Mouse (Mus musculus) B cell, adult 62 days (primary cell): ENCODE measurements around the gene Msl1. TPM values are rescaled to one million over a fixed set of nuclear protein-coding genes. Genes with fewer than 3 reads are reported as not detected.

Experiments
- total RNA-seq: library from RNA; stranded (reverse); gene quantifications from 4 replicates; pipeline ENCODE4 v1.2.4, GENCODE M21; 2023

Gene Msl1
- 124 to 138 TPM (median 127 TPM) in 4 replicates for total RNA-seq

GRCm38 (mm10) chr11:98795015-98795713, at the start of gene Msl1:
Gene Msl1 (plus strand): TSS chr11:98795516.

GRCm38 (mm10) chr11:98774582-98775347, 20.6 kb upstream of the Msl1 start, which contains the start of gene Nr1d1:
Gene Nr1d1 (minus strand): TSS chr11:98775333.

GRCm38 (mm10) chr11:98804605-98805004, 9.3 kb downstream of the Msl1 start, which contains the start of gene Casc3:
Gene Casc3 (plus strand): TSS chr11:98804905.

GRCm38 (mm10) chr11:98836651-98837141, 41.4 kb downstream of the Msl1 start, which contains the start of gene Rapgefl1:
Gene Rapgefl1 (plus strand): TSS chr11:98836785.

Other genes starting within 250 kb of the Msl1 start
- 582 to 682 TPM (median 633 TPM) in 4 replicates for gene Ikzf3, start 249.5 kb upstream of the Msl1 start, total RNA-seq
- gene Zpbp2, start 244.4 kb upstream of the Msl1 start, total RNA-seq: 4.6 to 9.1 TPM (median 5.9 TPM) in 4 replicates
- 16.0 to 19.1 TPM (median 17.6 TPM) in 4 replicates for gene Ormdl3, start 208.1 kb upstream of the Msl1 start, total RNA-seq
- gene Lrrc3c, start 197.2 kb upstream of the Msl1 start, total RNA-seq: not detected in 4 replicates
- gene Gm12355, start 169.9 kb upstream of the Msl1 start, total RNA-seq: 29.4 to 36.1 TPM (median 32.5 TPM) in 4 replicates
- gene Gsdma3, start 169.2 kb upstream of the Msl1 start, total RNA-seq: 0.37 TPM in 1 of 4 replicates, not detected in the others
- not detected in 4 replicates for gene Gsdma2, start 148.8 kb upstream of the Msl1 start, total RNA-seq
- gene Gsdma, start 131.2 kb upstream of the Msl1 start, total RNA-seq: not detected in 4 replicates
- 70.0 to 78.6 TPM (median 73.2 TPM) in 4 replicates for gene Psmd3, start 113.0 kb upstream of the Msl1 start, total RNA-seq
- not detected in 4 replicates for gene Csf3, start 94.3 kb upstream of the Msl1 start, total RNA-seq
- 86.9 to 95.7 TPM (median 92.9 TPM) in 4 replicates for gene Med24, start 66.1 kb upstream of the Msl1 start, total RNA-seq
- 8.0 to 11.4 TPM (median 10.3 TPM) in 4 replicates for gene Thra, start 54.9 kb upstream of the Msl1 start, total RNA-seq
- 2.0 to 2.5 TPM (median 2.4 TPM) in 4 replicates for gene Nr1d1, start 20.2 kb upstream of the Msl1 start, total RNA-seq
- 93.8 to 108 TPM (median 96.3 TPM) in 4 replicates for gene Casc3, start 9.4 kb downstream of the Msl1 start, total RNA-seq
- 1.4 to 3.0 TPM (median 2.3 TPM) in 4 replicates for gene Rapgefl1, start 41.3 kb downstream of the Msl1 start, total RNA-seq
- gene Wipf2, start 68.1 kb downstream of the Msl1 start, total RNA-seq: 42.7 to 50.1 TPM (median 45.7 TPM) in 4 replicates
- gene Cdc6, start 112.3 kb downstream of the Msl1 start, total RNA-seq: 1.1 to 2.4 TPM (median 1.3 TPM) in 4 replicates
- gene Rara, start 132.3 kb downstream of the Msl1 start, total RNA-seq: 114 to 123 TPM (median 116 TPM) in 4 replicates
- not detected in 4 replicates for gene Gjd3, start 187.5 kb downstream of the Msl1 start, total RNA-seq
- 17.7 to 23.4 TPM (median 23.2 TPM) in 4 replicates for gene Top2a, start 228.7 kb downstream of the Msl1 start, total RNA-seq
- gene Igfbp4, start 245.7 kb downstream of the Msl1 start, total RNA-seq: 0.57 to 1.8 TPM (median 0.71 TPM) in 4 replicates